Mouse (Mus musculus): ENCODE measurements around the gene Hopx. TPM values are rescaled to one million over a fixed set of nuclear protein-coding genes. Genes with fewer than 3 reads are reported as not detected.

Gene Hopx
- polyA plus RNA-seq, 1 experiment from 2014 or later = 0.14 TPM

DNA sequence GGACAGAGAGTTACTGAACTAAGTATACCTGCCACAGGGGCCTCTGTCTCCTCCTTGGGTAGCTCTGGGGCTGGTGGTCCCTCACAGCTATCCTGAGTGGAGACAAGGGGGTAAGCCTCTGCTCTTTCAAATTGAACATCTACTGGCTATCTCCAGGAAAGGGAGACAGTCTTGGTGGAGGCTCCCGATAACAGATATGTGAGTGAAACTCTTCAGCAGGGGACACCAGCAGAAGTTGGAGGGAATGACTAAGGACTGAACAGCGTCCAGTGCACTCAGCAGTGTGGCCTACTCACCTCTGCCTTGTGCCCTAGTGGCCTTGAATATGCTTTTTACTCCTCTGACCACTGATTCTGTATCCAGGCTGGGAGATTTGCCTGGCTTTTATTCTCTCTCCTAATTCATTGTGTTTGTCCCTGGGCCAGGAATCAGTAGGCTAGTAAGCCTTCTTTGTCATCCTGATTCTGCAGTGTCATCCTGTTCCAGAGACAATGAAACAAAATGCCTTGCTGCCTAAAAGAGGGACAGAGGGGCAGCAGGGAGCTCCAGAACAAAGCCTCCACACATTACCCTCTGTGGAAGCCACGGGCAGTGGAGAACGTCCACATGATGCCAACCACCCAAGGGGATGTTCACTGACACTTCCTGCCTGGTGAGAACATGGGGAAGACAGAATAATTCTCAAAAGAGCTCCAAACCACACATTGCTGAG lies 31.7 kb upstream of the Hopx start:
- Histone ChIP-seq H3K9me3 (replicated peaks) (no peaks in the 10 kb centered on the region), H3K27me3 (no peaks in the 10 kb centered on the region), H3K36me3 (no peaks in the 10 kb centered on the region), H3K27ac (no peak overlapping the region), H3K4me3 (replicated peaks) (no peak overlapping the region), H3K4me1 (replicated peaks) (peaks cover 20% of the 10 kb centered on the region), H3K4me2 (no peak overlapping the region), H3K9ac (no peak overlapping the region)
- 33% methylated on average over 4 of the region's 4 CpGs for WGBS (ENCODE audit: insufficient replicate concordance)
- ATAC-seq (ENCODE audit: low read depth) (0 out of 2 replicates have a peak, but pooled peaks have one; percentile 45), DNase-seq (no peak)

DNA sequence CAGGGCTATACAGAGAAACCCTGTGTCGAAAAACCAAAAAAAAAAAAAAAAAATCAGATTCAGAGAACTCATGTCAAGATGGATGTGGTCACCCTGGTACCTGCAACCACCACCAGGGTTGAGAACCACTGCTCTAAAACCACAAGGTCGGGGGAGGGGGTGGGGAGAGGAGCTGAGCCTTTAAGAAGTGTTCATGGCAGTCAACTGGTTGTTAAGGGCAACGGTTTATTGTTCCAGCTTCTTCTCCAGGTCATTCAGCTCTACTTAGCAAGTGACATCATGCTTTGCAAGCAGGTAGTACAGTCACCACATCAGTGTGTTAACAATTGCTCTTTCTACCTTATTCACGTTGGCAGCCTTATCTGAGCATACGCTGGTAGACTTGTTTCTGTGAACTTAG lies 29.7 kb upstream of the Hopx start:
- Histone ChIP-seq H3K4me1 (replicated peaks) (peaks cover 23% of the 10 kb centered on the region), H3K4me2 (no peak overlapping the region), H3K9me3 (replicated peaks) (no peaks in the 10 kb centered on the region), H3K4me3 (replicated peaks) (no peak overlapping the region), H3K27ac (no peak overlapping the region), H3K27me3 (no peaks in the 10 kb centered on the region), H3K9ac (no peak overlapping the region), H3K36me3 (no peaks in the 10 kb centered on the region)
- ATAC-seq (ENCODE audit: low read depth) = no peak
- DNase-seq = no peak
- WGBS (ENCODE audit: insufficient replicate concordance) = 25% methylated on average over 5 of the region's 5 CpGs

DNA sequence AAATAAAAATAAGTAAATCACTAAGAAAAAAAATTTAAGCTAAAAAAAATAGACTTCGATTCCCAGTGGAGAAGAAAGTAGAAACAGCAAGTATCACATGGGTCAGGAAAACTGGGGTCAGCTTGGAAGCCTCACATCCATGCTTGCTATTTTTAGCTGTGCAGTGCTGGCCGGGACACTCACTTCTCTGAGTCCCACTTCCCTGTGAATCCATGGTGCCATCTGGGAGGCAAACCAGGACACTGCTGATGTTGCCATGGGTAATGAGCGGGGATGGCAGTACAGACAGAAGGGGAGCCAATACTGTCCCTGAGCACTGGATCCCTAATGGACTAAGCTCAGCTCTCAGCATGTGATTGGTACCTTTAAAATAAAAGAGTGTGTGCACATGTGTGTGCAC lies 28.2 kb upstream of the Hopx start:
- no peak overlapping the region for H3K27ac ChIP-seq
- H3K9ac ChIP-seq = no peak overlapping the region
- H3K27me3 ChIP-seq = no peaks in the 10 kb centered on the region
- DNase-seq (no peak), ATAC-seq (ENCODE audit: low read depth) (no peak)
- H3K4me2 ChIP-seq = no peak overlapping the region
- H3K36me3 ChIP-seq = no peaks in the 10 kb centered on the region
- no peaks in the 10 kb centered on the region for H3K9me3 ChIP-seq (replicated peaks)
- WGBS (ENCODE audit: insufficient replicate concordance) = 67% methylated on average over 3 of the region's 3 CpGs
- no peak overlapping the region for H3K4me3 ChIP-seq (replicated peaks)
- peaks cover 23% of the 10 kb centered on the region for H3K4me1 ChIP-seq (replicated peaks)

GRCm38 (mm10) chr5:77141336-77141735 lies 26.4 kb upstream of the Hopx start:
- DNase-seq (no peak), ATAC-seq (ENCODE audit: low read depth) (no peak)
- Histone ChIP-seq H3K9ac (no peak overlapping the region), H3K4me1 (replicated peaks) (peaks cover 14% of the 10 kb centered on the region), H3K4me2 (no peak overlapping the region), H3K9me3 (replicated peaks) (no peaks in the 10 kb centered on the region), H3K27me3 (no peaks in the 10 kb centered on the region), H3K27ac (no peak overlapping the region), H3K4me3 (replicated peaks) (no peak overlapping the region), H3K36me3 (no peaks in the 10 kb centered on the region)
- WGBS (ENCODE audit: insufficient replicate concordance) = 70% methylated on average over 7 of the region's 7 CpGs

DNA sequence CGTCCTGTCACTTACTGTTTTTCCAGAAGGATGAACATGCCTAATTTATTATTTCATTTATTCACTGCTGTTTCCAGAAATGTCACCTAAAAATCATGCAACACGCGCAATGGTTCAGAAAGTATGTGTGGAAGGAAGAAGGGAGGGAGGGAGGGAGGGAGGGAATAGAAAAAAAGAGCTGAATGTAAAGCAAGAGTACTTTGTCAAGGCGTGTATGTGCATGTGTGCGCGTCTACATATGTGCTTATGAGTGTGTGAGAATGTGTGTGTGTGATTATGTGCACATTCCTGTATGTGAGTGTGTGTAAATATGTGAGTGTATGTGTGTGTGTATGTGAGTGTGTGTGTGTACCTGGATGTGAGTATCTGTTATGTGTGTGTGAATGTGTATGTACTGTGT lies 25.9 kb upstream of the Hopx start:
- H3K4me1 ChIP-seq (replicated peaks) = peaks cover 12% of the 10 kb centered on the region
- peak overlapping the region; percentile 49; the same call in 1 of the 2 replicates for H3K4me2 ChIP-seq

DNA sequence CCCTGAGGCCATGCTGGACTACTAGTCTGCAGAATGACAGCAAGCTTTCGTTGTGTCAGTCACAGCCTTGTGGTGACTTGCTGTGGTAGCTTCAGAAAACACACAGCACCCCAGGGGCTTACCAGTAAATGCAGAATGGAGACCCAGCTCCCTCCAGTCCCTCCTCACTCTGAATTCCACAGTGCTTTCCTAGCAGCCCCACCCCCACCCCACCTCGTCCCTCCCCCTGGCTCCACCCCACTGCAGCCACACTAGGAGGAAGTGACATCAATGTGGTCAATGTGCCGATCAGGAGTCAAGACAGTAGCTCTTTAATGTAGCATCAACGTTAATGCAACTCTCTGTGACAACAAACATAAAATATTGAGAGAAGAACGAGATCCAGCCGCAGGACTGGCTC lies 25.2 kb upstream of the Hopx start:
- WGBS (ENCODE audit: insufficient replicate concordance) = 26% methylated on average over 6 of the region's 6 CpGs
- H3K27me3 ChIP-seq = no peaks in the 10 kb centered on the region
- peak overlapping the region; percentile 27 for H3K4me3 ChIP-seq (replicated peaks)
- no peaks in the 10 kb centered on the region for H3K9me3 ChIP-seq (replicated peaks)
- DNase-seq (no peak), ATAC-seq (ENCODE audit: low read depth) (0 out of 2 replicates have a peak, but pooled peaks have one; percentile 47)
- peak overlapping the region; percentile 49 for H3K4me2 ChIP-seq
- no peaks in the 10 kb centered on the region for H3K36me3 ChIP-seq
- no peak overlapping the region for H3K9ac ChIP-seq
- H3K27ac ChIP-seq = no peak overlapping the region
- H3K4me1 ChIP-seq (replicated peaks) = peaks cover 12% of the 10 kb centered on the region

More for the DNA sequence above, 25.9 kb upstream of the Hopx start:
- no peaks in the 10 kb centered on the region for H3K9me3 ChIP-seq (replicated peaks)
- H3K36me3 ChIP-seq = no peaks in the 10 kb centered on the region
- H3K27ac ChIP-seq = no peak overlapping the region
- no peak for DNase-seq
- H3K9ac ChIP-seq = no peak overlapping the region
- H3K27me3 ChIP-seq = no peaks in the 10 kb centered on the region
- WGBS (ENCODE audit: insufficient replicate concordance) = 77% methylated on average over 6 of the region's 6 CpGs
- ATAC-seq (ENCODE audit: low read depth) = no peak
- H3K4me3 ChIP-seq (replicated peaks) = no peak overlapping the region

GRCm38 (mm10) chr5:77137701-77138265 lies 22.9 kb upstream of the Hopx start:
- Histone ChIP-seq H3K4me3 (replicated peaks) (no peak overlapping the region), H3K27me3 (no peaks in the 10 kb centered on the region), H3K27ac (no peak overlapping the region), H3K36me3 (no peaks in the 10 kb centered on the region), H3K9me3 (replicated peaks) (no peaks in the 10 kb centered on the region), H3K9ac (no peak overlapping the region), H3K4me2 (no peak overlapping the region), H3K4me1 (replicated peaks) (peaks cover 32% of the 10 kb centered on the region)
- no peak for DNase-seq
- WGBS (ENCODE audit: insufficient replicate concordance) = 58% methylated on average over 8 of the region's 8 CpGs
- ATAC-seq (ENCODE audit: low read depth) = no peak

- H3K36me3 ChIP-seq = no peaks in the 10 kb centered on the region
- ATAC-seq (ENCODE audit: low read depth) (no peak), DNase-seq (no peak)
- H3K27me3 ChIP-seq = no peaks in the 10 kb centered on the region
- H3K9ac ChIP-seq = no peak overlapping the region
- H3K4me1 ChIP-seq (replicated peaks) = peaks cover 35% of the 10 kb centered on the region
- H3K4me2 ChIP-seq = no peak overlapping the region
- WGBS (ENCODE audit: insufficient replicate concordance) = 59% methylated on average over 4 of the region's 4 CpGs
- no peak overlapping the region for H3K27ac ChIP-seq
- no peaks in the 10 kb centered on the region for H3K9me3 ChIP-seq (replicated peaks)
- no peak overlapping the region for H3K4me3 ChIP-seq (replicated peaks)
These were observed 21.8 kb upstream of the Hopx start for GRCm38 (mm10) chr5:77136684-77137224.

DNA sequence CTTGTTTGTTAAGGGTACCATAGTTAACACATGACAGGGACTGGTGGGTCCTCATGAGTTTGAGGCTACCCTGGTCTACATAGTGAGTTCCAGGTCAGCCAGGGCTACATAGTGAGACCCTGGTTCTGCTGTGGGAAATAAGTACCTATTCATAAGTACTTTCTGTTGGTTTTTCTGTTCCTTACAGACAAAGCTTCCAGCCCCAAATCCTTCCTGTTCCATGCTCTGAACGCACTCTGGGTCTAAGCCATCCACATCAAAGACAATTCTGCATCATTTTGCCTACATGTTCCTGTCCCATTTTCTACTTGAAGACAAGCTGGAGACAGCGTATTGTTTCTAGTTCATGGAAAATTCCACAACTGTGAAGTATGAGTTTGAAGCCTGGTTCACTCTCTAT lies 20.0 kb upstream of the Hopx start:
- Histone ChIP-seq H3K4me2 (0 out of 2 replicates have a peak overlapping the region, but pooled peaks have one; percentile 10), H3K36me3 (no peaks in the 10 kb centered on the region), H3K9me3 (replicated peaks) (no peaks in the 10 kb centered on the region), H3K27me3 (no peaks in the 10 kb centered on the region), H3K9ac (no peak overlapping the region), H3K4me3 (replicated peaks) (no peak overlapping the region), H3K27ac (no peak overlapping the region), H3K4me1 (replicated peaks) (peaks cover 39% of the 10 kb centered on the region)
- WGBS (ENCODE audit: insufficient replicate concordance) = 88% methylated on average over 2 of the region's 2 CpGs
- no peak for DNase-seq
- no peak for ATAC-seq (ENCODE audit: low read depth)

DNA sequence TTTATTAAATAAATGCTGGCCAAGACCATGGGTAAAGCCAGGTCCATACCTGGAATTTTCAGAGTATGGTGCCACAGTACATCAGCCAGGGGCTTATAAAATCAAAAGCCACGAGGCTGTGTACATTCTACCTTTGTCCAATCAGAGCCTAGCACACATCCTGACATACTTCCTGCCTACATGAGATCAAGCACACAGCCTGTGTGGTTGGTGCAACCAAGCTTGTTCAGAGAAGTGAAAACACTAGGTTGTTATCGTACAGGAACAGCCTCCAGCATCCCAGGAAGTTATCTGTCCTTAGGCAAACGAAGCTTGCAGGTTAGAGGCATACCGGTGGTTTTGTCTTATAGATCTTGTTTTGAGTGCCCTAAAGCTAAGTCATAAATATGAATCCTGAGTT lies 19.5 kb upstream of the Hopx start:
- Histone ChIP-seq H3K27me3 (no peaks in the 10 kb centered on the region), H3K9ac (no peak overlapping the region), H3K36me3 (no peaks in the 10 kb centered on the region), H3K4me1 (replicated peaks) (peaks cover 37% of the 10 kb centered on the region), H3K4me3 (replicated peaks) (no peak overlapping the region), H3K9me3 (replicated peaks) (no peaks in the 10 kb centered on the region), H3K4me2 (peak overlapping the region; percentile 10; the same call in 1 of the 2 replicates), H3K27ac (no peak overlapping the region)
- DNase-seq (peak; percentile 42), ATAC-seq (ENCODE audit: low read depth) (peak; percentile 92)
- 21% methylated on average over 4 of the region's 4 CpGs for WGBS (ENCODE audit: insufficient replicate concordance)

- no peak overlapping the region for H3K9ac ChIP-seq
- no peak overlapping the region for H3K27ac ChIP-seq
- H3K4me3 ChIP-seq (replicated peaks) = no peak overlapping the region
- peak overlapping the region; percentile 10; the same call in 1 of the 2 replicates for H3K4me2 ChIP-seq
- WGBS (ENCODE audit: insufficient replicate concordance) = 67% methylated on average over 5 of the region's 5 CpGs
- H3K27me3 ChIP-seq = no peaks in the 10 kb centered on the region
- DNase-seq = no peak
- H3K4me1 ChIP-seq (replicated peaks) = peaks cover 37% of the 10 kb centered on the region
- no peaks in the 10 kb centered on the region for H3K36me3 ChIP-seq
- H3K9me3 ChIP-seq (replicated peaks) = no peaks in the 10 kb centered on the region
- ATAC-seq (ENCODE audit: low read depth) = no peak
These were observed 19.0 kb upstream of the Hopx start for GRCm38 (mm10) chr5:77133960-77134359.
